Mouse (Mus musculus) liver, embryonic 14.5 days (tissue): ENCODE data around the gene Tbx20. TPM values are rescaled to one million over a fixed set of nuclear protein-coding genes. Genes with fewer than 3 reads are reported as not detected.

Experiments used
- ATAC-seq: fragments of 200-750 bp; cut with Nextera tagmentation; 2 replicates; pipeline ENCODE4 v1.8.0; 2017; ENCODE audit warnings: moderate number of reproducible peaks, mild to moderate bottlenecking, moderate library complexity; ENCODE audit not compliant: insufficient read depth
- DNase-seq, 3 experiments: peaks; one replicate each; pipeline ENCODE4 v3.0.0-alpha.2; 2012 to 2013; ENCODE audit warnings: low read depth in 3 of 3, low spot score in 3 of 3
- H3K27ac ChIP-seq: fragments of 300-500 bp; sonication (generic); 2 replicates; pipeline ENCODE4 v1.5.1; 2014; ENCODE audit warnings: moderate library complexity, mild to moderate bottlenecking, control low read depth, inconsistent platforms
- H3K27me3 ChIP-seq: fragments of 300-500 bp; sonication (generic); 2 replicates; pipeline ENCODE4 v1.6.1; 2014; ENCODE audit warnings: mild to moderate bottlenecking, low read length, moderate library complexity; ENCODE audit not compliant: control insufficient read depth, insufficient read depth
- H3K36me3 ChIP-seq: fragments of 300-500 bp; sonication (generic); replicated peaks from 2 replicates; pipeline ENCODE4 v1.6.1; 2014; ENCODE audit warnings: low read depth; ENCODE audit not compliant: control insufficient read depth, insufficient read depth
- H3K4me1 ChIP-seq, 2 experiments: fragments of 200-500 bp in 1 of 2; fragments of 300-500 bp in 1 of 2; sonication (generic) in 1 of 2; replicated peaks; 2 replicates each; pipeline ENCODE4 v1.6.1; 2012 to 2014; ENCODE audit warnings: antibody characterized with exemption in 1 of 2, inconsistent platforms in 1 of 2, low read length in 1 of 2; ENCODE audit not compliant: control insufficient read depth in 2 of 2, insufficient read depth in 2 of 2
- H3K4me2 ChIP-seq: fragments of 300-500 bp; sonication (generic); 2 replicates; pipeline ENCODE4 v1.6.1; 2014; ENCODE audit warnings: low read depth, mild to moderate bottlenecking, control low read depth, moderate library complexity
- H3K4me3 ChIP-seq, 2 experiments: fragments of 200-500 bp in 1 of 2; fragments of 300-500 bp in 1 of 2; sonication (generic) in 1 of 2; 2 replicates each; pipeline ENCODE4 v1.5.1; 2012 to 2014; ENCODE audit warnings: low read depth in 2 of 2, low read length in 2 of 2, mild to moderate bottlenecking in 2 of 2, control low read depth in 1 of 2, inconsistent platforms in 1 of 2, moderate library complexity in 1 of 2; ENCODE audit not compliant: insufficient read depth in 1 of 2
- H3K9ac ChIP-seq: fragments of 300-500 bp; sonication (generic); replicated peaks from 2 replicates; pipeline ENCODE4 v1.6.1; 2014; ENCODE audit warnings: mild to moderate bottlenecking, control low read depth, moderate library complexity
- H3K9me3 ChIP-seq: fragments of 300-500 bp; sonication (generic); 2 replicates; pipeline ENCODE4 v1.6.1; 2016; ENCODE audit warnings: low read length, mixed read lengths; ENCODE audit not compliant: control insufficient read depth
- CTCF ChIP-seq: IDR thresholded peaks from 2 replicates; pipeline ENCODE4 v1.5.1; 2016; ENCODE audit warnings: antibody characterized with exemption, low read depth, control low read depth
- EP300 ChIP-seq: IDR thresholded peaks from 2 replicates; pipeline ENCODE4 v1.6.1; 2016; ENCODE audit warnings: antibody characterized with exemption, low read depth
- WGBS: fragments of 180-500 bp; shearing (Covaris S2); extraction: QIAGEN DNeasy Blood & Tissue Kit; methylation state at CpG from one replicate; pipeline ENCODE4 v1.1.7; 2014; ENCODE audit not compliant: insufficient replicate concordance; 5-methylcytosine and 5-hydroxymethylcytosine counted together
- polyA plus RNA-seq, 2 experiments: library from polyadenylated mRNA; depleted of rRNA in 1 of 2; stranded (reverse) in 1 of 2; unstranded in 1 of 2; fragments of >200 nt; fragmentation: Nextera tagmentation in 1 of 2; extraction: Ambion mirVana in 1 of 2; gene quantifications; 2 replicates each; pipeline versions ENCODE4 v1.2.1 to v1.2.3; 2012 to 2014

Gene Tbx20
- polyA plus RNA-seq (2012; rRNA removed) (0.29 and 0.46 TPM in 2 replicates), polyA plus RNA-seq (2014; fragmentation: Nextera tagmentation; extraction: Ambion mirVana) (0.29 and 0.47 TPM in 2 replicates)

DNA sequence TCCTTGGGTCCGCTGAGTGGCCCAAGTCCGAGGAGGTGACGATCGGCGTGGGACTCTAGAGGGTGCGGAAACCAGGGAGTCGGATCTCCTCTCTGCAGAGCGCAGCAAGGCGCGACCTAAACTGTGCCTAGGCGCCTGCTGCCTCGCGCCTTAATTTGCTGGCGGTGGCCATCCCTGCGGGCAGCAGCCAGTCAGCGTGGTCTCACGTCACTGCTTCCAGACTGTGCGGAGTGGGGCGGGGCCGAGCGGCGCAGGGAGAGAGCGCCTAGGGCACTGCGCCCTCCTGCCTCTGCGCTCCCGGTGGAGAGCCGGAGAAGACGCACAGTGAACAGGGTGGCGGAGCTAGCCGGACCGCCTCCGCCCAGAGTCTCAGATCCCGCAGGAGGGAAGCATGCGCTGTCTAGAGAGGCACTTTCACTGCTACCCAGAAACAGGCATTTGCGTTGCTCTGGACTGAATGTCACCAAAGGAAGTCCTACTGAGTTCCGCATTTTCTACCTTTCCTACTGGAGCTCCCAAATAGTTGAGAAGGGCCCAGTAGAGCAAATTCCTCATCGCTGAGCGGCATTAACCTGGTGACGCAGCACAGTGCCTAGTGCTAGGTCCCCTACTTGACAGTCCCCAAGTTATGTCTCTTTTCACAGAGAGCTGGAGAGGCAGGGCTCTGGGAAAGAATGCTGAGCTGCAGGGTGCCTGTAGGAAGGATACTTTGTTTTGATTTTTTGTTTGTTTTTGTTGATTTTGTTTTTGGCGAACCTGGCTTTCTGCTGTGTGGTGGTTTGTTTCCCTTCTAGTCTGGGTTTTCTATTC, at the start of gene Tbx20:
Tbx20 (minus strand) TSS at position 144 of the 810 bp plus-strand sequence.
- TF ChIP-seq EP300 (no peak), CTCF (no peak)
- Histone ChIP-seq H3K9ac (no peak within 1 kb of the TSS; the same call in 1 of the 2 replicates), H3K4me3 (peak within 1 kb of the TSS; percentile 5 to 23), H3K27ac (no peak within 1 kb of the TSS), H3K36me3 (no peaks in the 10 kb centered on the region), H3K4me2 (peak within 1 kb of the TSS; percentile 29), H3K4me1 (no peaks in the 10 kb centered on the region), H3K9me3 (no peaks in the 10 kb centered on the region), H3K27me3 (peaks cover 90% of the 10 kb centered on the region)
- ATAC-seq (peak; percentile 57), DNase-seq (no peak)
- WGBS, result 1% methylated on average over 40 of the region's 40 CpGs

DNA sequence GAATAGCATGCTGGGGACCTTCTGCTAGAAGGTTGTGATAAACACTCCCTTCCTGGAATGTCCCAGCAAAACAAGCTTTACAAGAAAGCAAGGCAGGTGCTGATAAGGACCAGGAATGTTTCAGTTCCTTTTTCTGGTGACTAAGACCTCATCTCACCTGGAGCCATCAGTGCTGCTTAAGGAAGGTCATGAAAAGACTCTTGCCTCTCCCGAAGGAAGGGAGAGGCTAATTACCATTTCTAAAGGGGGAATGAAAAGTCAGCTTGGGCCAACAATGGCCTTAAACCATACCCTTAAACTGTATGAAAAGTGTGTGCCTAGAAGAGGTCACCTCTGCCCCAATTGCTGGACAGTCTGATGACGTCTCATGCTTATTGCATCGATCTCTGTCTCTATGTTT, 44.4 kb upstream of the Tbx20 start:
- no peak for TF ChIP-seq CTCF
- no peaks in the 10 kb centered on the region for H3K9me3 ChIP-seq
- ATAC-seq (no peak), DNase-seq (no peak)
- 51% methylated on average over 3 of the region's 3 CpGs for WGBS
- H3K4me2 ChIP-seq, result no peak overlapping the region
- no peak overlapping the region for H3K4me3 ChIP-seq
- no peak overlapping the region for H3K9ac ChIP-seq
- no peak overlapping the region for H3K27ac ChIP-seq
- no peaks in the 10 kb centered on the region for H3K4me1 ChIP-seq
- H3K27me3 ChIP-seq, result no peaks in the 10 kb centered on the region
- H3K36me3 ChIP-seq, result no peaks in the 10 kb centered on the region

DNA sequence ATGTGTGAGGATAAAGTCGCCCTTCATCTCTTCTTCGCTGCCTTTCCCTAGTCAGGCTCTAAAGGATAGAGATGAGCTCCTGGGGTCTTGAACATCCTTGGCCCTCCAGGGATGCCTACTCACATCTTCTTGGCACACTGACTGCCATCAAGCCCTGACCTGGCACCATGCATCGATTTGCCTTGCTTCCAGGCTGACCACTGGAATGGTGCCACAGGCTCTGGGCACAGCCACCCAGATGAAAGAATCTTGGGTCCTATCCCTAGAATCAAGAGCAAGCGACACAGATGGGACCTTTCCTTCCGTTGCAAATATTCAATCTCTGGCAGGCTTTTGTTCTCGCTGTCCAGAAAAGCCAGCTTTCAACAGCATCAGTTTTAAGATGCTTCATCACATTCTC, 38.4 kb upstream of the Tbx20 start:
- H3K27ac ChIP-seq, result no peak overlapping the region
- H3K27me3 ChIP-seq, result no peaks in the 10 kb centered on the region
- ATAC-seq, result no peak
- TF ChIP-seq CTCF (no peak), EP300 (no peak)
- no peak overlapping the region for H3K4me2 ChIP-seq
- no peaks in the 10 kb centered on the region for H3K36me3 ChIP-seq
- no peak overlapping the region for H3K9ac ChIP-seq
- WGBS, result 60% methylated on average over 6 of the region's 6 CpGs
- no peaks in the 10 kb centered on the region for H3K9me3 ChIP-seq
- no peak overlapping the region for H3K4me3 ChIP-seq
- H3K4me1 ChIP-seq, result no peaks in the 10 kb centered on the region
- no peak for DNase-seq

DNA sequence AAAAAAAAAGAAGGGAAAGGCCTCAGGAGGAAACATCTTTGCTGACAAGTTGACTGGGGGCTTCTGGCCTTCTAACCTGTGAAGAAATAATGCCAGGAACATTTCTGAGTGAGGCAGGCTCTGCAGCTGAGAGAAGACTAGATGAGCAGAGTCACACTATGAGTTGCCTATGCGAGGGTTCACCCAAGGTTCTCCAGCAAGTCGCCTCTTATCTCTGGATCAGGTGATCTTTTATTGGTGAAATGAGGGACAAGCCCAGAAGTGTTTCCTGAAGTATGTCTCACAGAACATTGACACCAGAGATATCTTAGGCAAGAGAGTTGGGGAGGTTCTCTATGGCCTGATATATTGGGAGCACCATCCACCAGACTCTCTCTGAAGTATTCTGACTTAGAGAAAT, 18.0 kb upstream of the Tbx20 start:
- Histone ChIP-seq H3K9ac (no peak overlapping the region), H3K27me3 (no peaks in the 10 kb centered on the region), H3K4me3 (no peak overlapping the region), H3K4me1 (no peaks in the 10 kb centered on the region), H3K36me3 (no peaks in the 10 kb centered on the region), H3K4me2 (no peak overlapping the region), H3K27ac (no peak overlapping the region), H3K9me3 (no peaks in the 10 kb centered on the region)
- WGBS, result 41% methylated on average over 2 of the region's 2 CpGs
- no peak for DNase-seq
- TF ChIP-seq CTCF, result no peak
- TF ChIP-seq EP300, result no peak
- ATAC-seq, result no peak

DNA sequence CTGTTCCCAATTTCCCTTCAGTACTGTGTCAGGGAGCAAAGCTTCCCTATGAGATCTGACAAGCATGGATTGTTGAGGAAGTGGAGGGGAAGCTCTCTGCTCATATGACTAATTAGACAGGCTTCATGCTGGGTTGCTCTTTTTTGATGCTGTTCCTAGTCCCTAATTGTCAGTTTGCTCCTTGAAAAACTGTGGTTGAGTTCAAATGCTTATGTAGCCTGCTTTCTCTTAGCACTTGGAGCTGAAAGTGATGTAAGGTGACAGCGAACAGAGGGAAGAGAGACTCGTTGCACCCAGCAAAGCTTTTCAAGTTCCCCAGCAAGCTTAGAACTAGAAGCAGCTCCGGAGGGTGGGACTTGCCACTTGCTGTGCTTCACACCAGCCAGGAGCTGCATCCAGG, 15.3 kb upstream of the Tbx20 start:
- H3K4me3 ChIP-seq, result no peak overlapping the region
- 46% methylated on average over 3 of the region's 3 CpGs for WGBS
- H3K27ac ChIP-seq, result no peak overlapping the region
- DNase-seq (no peak), ATAC-seq (no peak)
- H3K27me3 ChIP-seq, result no peaks in the 10 kb centered on the region
- H3K4me1 ChIP-seq, result no peaks in the 10 kb centered on the region
- no peak overlapping the region for H3K9ac ChIP-seq
- no peak for TF ChIP-seq CTCF
- no peak for TF ChIP-seq EP300
- no peak overlapping the region for H3K4me2 ChIP-seq
- no peaks in the 10 kb centered on the region for H3K9me3 ChIP-seq
- H3K36me3 ChIP-seq, result no peaks in the 10 kb centered on the region
